Mouse (Mus musculus) midbrain, embryonic 14.5 days (tissue): ENCODE data around the gene Tnnc2. TPM values are rescaled to one million over a fixed set of nuclear protein-coding genes. Genes with fewer than 3 reads are reported as not detected.

Experiments
- polyA plus RNA-seq: library from polyadenylated mRNA; unstranded; fragments of >200 nt; fragmentation: Nextera tagmentation; extraction: Ambion mirVana; gene quantifications from 2 replicates; pipeline ENCODE4 v1.2.1, GENCODE M21; 2014

Tnnc2 gene
- polyA plus RNA-seq, 1 experiment from 2014 or later: not detected

Other genes with a start within 250 kb of the Tnnc2 start
- 0.61 and 1.2 TPM in 2 replicates for gene Wfdc2, start 217.6 kb downstream of the Tnnc2 start, polyA plus RNA-seq
- not detected in 2 replicates for gene Spint3, start 206.5 kb downstream of the Tnnc2 start, polyA plus RNA-seq
- not detected in 2 replicates for gene Wfdc6a, start 194.5 kb downstream of the Tnnc2 start, polyA plus RNA-seq
- gene Eppin, start 186.4 kb downstream of the Tnnc2 start, polyA plus RNA-seq: not detected in 2 replicates
- not detected in 2 replicates for gene Wfdc6b, start 166.4 kb downstream of the Tnnc2 start, polyA plus RNA-seq
- not detected in 2 replicates for gene Wfdc8, start 166.3 kb downstream of the Tnnc2 start, polyA plus RNA-seq
- not detected in 2 replicates for gene Wfdc16, start 141.2 kb downstream of the Tnnc2 start, polyA plus RNA-seq
- not detected in 2 replicates for gene Wfdc10, start 123.9 kb downstream of the Tnnc2 start, polyA plus RNA-seq
- not detected in 2 replicates for gene Wfdc9, start 123.4 kb downstream of the Tnnc2 start, polyA plus RNA-seq
- gene Wfdc11, start 105.9 kb downstream of the Tnnc2 start, polyA plus RNA-seq: not detected in 2 replicates
- not detected in 2 replicates for gene Wfdc13, start 94.9 kb downstream of the Tnnc2 start, polyA plus RNA-seq
- not detected in 2 replicates for gene Spint4, start 81.5 kb downstream of the Tnnc2 start, polyA plus RNA-seq
- not detected in 2 replicates for gene Spint5, start 64.7 kb downstream of the Tnnc2 start, polyA plus RNA-seq
- gene Wfdc3, start 34.0 kb downstream of the Tnnc2 start, polyA plus RNA-seq: 0.80 and 1.1 TPM in 2 replicates
- 49.1 and 55.0 TPM in 2 replicates for gene Dnttip1, start 34.0 kb downstream of the Tnnc2 start, polyA plus RNA-seq
- 45.9 and 85.7 TPM in 2 replicates for gene Ube2c, start 10.1 kb downstream of the Tnnc2 start, polyA plus RNA-seq
- gene Snx21, start 5.9 kb upstream of the Tnnc2 start, polyA plus RNA-seq: 22.1 and 34.5 TPM in 2 replicates
- gene Acot8, start 24.9 kb upstream of the Tnnc2 start, polyA plus RNA-seq: 17.1 and 18.5 TPM in 2 replicates
- gene Zswim3, start 25.1 kb upstream of the Tnnc2 start, polyA plus RNA-seq: 14.7 and 15.6 TPM in 2 replicates
- 27.8 and 30.5 TPM in 2 replicates for gene Zswim1, start 42.7 kb upstream of the Tnnc2 start, polyA plus RNA-seq
- 0.29 TPM in 1 of 2 replicates, not detected in the other for gene Spata25, start 48.6 kb upstream of the Tnnc2 start, polyA plus RNA-seq
- gene Ctsa, start 52.9 kb upstream of the Tnnc2 start, polyA plus RNA-seq: 77.1 and 88.2 TPM in 2 replicates
- 5.1 and 6.9 TPM in 2 replicates for gene Neurl2, start 53.5 kb upstream of the Tnnc2 start, polyA plus RNA-seq
- gene Pltp, start 77.7 kb upstream of the Tnnc2 start, polyA plus RNA-seq: 29.8 and 91.1 TPM in 2 replicates
- 92.8 and 99.5 TPM in 2 replicates for gene Pcif1, start 99.3 kb upstream of the Tnnc2 start, polyA plus RNA-seq
- gene Zfp335, start 131.8 kb upstream of the Tnnc2 start, polyA plus RNA-seq: 13.9 and 15.5 TPM in 2 replicates
- 29.7 and 29.9 TPM in 2 replicates for gene Mmp9, start 160.8 kb upstream of the Tnnc2 start, polyA plus RNA-seq
- gene Slc12a5, start 180.8 kb upstream of the Tnnc2 start, polyA plus RNA-seq: 53.8 and 63.0 TPM in 2 replicates